Mouse (Mus musculus) effector memory CD4-positive, alpha-beta T cell, adult 7 months (primary cell): ENCODE measurements around the gene S100a6. TPM values are rescaled to one million over a fixed set of nuclear protein-coding genes. Genes with fewer than 3 reads are reported as not detected.

Source experiments
- polyA plus RNA-seq: library from polyadenylated mRNA; unstranded; fragments of 100-300 nt; shearing (Covaris generic); gene quantifications from one replicate; pipeline ENCODE4 v1.2.1, GENCODE M21; 2017

The S100a6 gene
- polyA plus RNA-seq: 1,053 TPM

GRCm38 (mm10) chr3:90612728-90613291 is at the start of gene S100a6:
Gene S100a6, plus strand, starts transcription at chr3:90612882.

GRCm38 (mm10) chr3:90589947-90590346 is 22.7 kb upstream of the S100a6 start, which contains the start of gene S100a2:
Gene S100a2, plus strand, starts transcription at chr3:90590247.

DNA sequence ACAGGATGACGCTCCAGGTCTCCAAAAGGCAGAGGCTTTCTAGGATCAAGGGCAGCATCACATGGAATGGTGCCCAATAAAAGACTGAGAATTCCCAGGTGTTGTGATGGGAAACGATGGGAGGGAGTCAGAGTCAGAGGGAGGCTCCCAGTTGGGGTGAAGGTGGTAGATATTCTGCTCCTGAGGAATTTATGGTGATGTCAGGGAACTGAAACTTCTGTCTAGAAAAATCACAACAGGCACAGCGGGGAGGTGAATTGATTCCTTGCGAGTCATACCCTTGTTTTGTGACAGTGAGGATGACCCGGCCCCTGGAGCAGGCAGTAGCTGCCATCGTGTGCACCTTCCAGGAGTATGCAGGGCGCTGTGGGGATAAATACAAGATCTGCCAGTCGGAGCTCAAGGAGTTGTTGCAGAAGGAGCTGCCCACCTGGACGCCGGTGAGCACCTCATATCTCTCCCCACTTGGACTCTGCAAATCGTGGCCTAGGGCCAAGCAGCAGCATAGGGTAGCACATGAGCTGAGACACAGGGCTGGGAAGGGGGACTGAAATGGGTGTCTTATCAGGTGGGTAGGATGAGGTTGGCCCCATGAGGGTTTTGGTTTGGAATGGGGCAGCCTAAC is 11.1 kb upstream of the S100a6 start, which contains the start of gene Gm42674:
Gm42674 (plus strand) TSS at position 419 of the 625 bp plus-strand sequence.

DNA sequence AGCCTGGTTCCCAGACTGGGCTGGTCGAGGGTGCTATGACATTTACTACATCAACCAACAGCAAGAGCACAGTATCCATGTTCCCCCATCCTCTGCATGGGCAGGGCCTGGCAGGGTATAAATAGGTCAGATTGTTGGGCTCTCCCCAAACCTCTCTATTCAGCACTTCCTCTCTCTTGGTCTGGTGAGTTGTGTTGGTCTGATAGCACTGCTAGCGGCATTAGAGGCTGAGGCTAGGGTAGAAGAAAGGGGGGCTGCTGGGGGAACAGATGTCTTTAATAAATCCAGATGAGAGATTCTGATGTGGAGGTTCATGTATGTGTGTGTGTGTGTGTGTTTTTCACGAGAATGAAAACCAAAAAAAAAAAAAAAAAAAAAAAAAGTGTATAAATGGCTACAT is 9.1 kb upstream of the S100a6 start, which contains the start of gene S100a4:
S100a4 (plus strand) TSS at position 149 of the 400 bp plus-strand sequence.

DNA sequence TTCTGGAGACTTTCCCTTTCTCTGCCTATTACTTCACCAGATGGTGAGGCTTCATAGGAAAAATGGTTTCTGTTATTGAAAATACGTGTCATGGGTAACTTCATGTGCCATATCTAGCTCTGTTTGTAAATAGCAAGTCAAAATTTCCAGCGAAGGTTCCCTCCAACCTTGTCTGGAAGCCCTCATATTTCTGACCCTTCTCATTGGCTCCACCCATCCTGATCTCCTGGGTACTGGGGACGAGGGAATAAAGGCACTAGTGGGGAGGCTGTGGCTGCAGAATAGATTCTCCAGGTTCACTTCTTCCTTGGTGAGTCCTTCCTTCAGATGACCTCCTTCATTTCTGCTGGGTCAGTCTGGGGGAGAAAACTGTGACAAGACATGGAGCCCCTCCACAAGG is 4.5 kb upstream of the S100a6 start, which contains the start of gene S100a5:
S100a5 (plus strand) TSS at position 301 of the 400 bp plus-strand sequence.

DNA sequence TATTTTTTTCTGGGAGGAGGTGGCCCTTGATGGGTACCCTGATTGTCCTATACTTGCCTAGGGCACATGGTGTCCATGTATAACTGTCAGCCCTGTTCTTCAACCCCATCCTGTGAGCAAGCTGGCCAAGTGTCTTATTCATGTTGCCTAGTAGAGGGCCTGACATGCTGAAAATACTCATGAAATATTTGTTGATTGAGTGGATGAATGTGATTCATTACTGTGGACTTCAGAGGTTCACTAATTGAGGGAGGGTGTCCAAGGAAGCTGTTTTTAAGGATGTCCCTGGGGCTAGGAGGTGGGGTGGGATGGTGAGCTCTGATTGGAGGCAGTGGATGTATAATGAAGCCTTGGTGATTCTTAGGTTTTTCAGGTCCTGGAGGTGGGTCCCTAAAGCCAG is 41.0 kb downstream of the S100a6 start, which contains the start of gene S100a7a:
S100a7a (plus strand) TSS at position 301 of the 400 bp plus-strand sequence.

GRCm38 (mm10) chr3:90668846-90669245 is 56.2 kb downstream of the S100a6 start, which contains the start of gene S100a8:
Gene S100a8, plus strand, starts transcription at chr3:90668978.

Other genes starting within 250 kb of the S100a6 start
- not detected for gene Slc27a3, start 222.9 kb upstream of the S100a6 start, polyA plus RNA-seq
- 22.0 TPM for gene Ints3, start 179.3 kb upstream of the S100a6 start, polyA plus RNA-seq
- not detected for gene Npr1, start 147.0 kb upstream of the S100a6 start, polyA plus RNA-seq
- 88.3 TPM for gene Ilf2, start 136.8 kb upstream of the S100a6 start, polyA plus RNA-seq
- gene Snapin, start 121.8 kb upstream of the S100a6 start, polyA plus RNA-seq: 54.4 TPM
- gene Chtop, start 103.4 kb upstream of the S100a6 start, polyA plus RNA-seq: 165 TPM
- gene S100a1, start 98.5 kb upstream of the S100a6 start, polyA plus RNA-seq: 2.7 TPM
- gene S100a13, start 98.4 kb upstream of the S100a6 start, polyA plus RNA-seq: 153 TPM
- not detected for gene S100a14, start 86.0 kb upstream of the S100a6 start, polyA plus RNA-seq
- gene S100a16, start 75.6 kb upstream of the S100a6 start, polyA plus RNA-seq: not detected
- 3.4 TPM for gene S100a3, start 52.3 kb upstream of the S100a6 start, polyA plus RNA-seq
- gene S100a2, start 22.6 kb upstream of the S100a6 start, polyA plus RNA-seq: not detected
- not detected for gene Gm42674, start 11.0 kb upstream of the S100a6 start, polyA plus RNA-seq
- gene S100a4, start 9.1 kb upstream of the S100a6 start, polyA plus RNA-seq: 366 TPM
- gene S100a5, start 4.4 kb upstream of the S100a6 start, polyA plus RNA-seq: not detected
- 0.29 TPM for gene S100a7a, start 41.1 kb downstream of the S100a6 start, polyA plus RNA-seq
- not detected for gene S100a8, start 56.1 kb downstream of the S100a6 start, polyA plus RNA-seq
- not detected for gene S100a9, start 82.8 kb downstream of the S100a6 start, polyA plus RNA-seq
- gene Pglyrp4, start 114.0 kb downstream of the S100a6 start, polyA plus RNA-seq: not detected
- not detected for gene Gm5849, start 165.0 kb downstream of the S100a6 start, polyA plus RNA-seq